Mouse (Mus musculus): ENCODE measurements around the gene Gas7.

Gas7 gene

GRCm38 (mm10) chr11:67489647-67490175 lies 34.5 kb downstream of the Gas7 start:
- no peak for DNase-seq (ENCODE audit: low read depth, low spot score)

GRCm38 (mm10) chr11:67496796-67497195 lies 41.6 kb downstream of the Gas7 start:
- DNase-seq (ENCODE audit: low read depth, low spot score), result no peak

- DNase-seq (ENCODE audit: low read depth, low spot score), result no peak
These were observed 44.9 kb downstream of the Gas7 start for GRCm38 (mm10) chr11:67500115-67500514.

- DNase-seq (ENCODE audit: low read depth, low spot score), result no peak
These were observed 46.4 kb downstream of the Gas7 start for GRCm38 (mm10) chr11:67501468-67502244.

GRCm38 (mm10) chr11:67509219-67509876 lies 54.1 kb downstream of the Gas7 start:
- no peak for DNase-seq (ENCODE audit: low read depth, low spot score)

GRCm38 (mm10) chr11:67510831-67511230 lies 55.6 kb downstream of the Gas7 start:
- DNase-seq (ENCODE audit: low read depth, low spot score), result no peak

- DNase-seq (ENCODE audit: low read depth, low spot score), result no peak
These were observed 57.8 kb downstream of the Gas7 start for GRCm38 (mm10) chr11:67513001-67513400.

GRCm38 (mm10) chr11:67514401-67514800 lies 59.2 kb downstream of the Gas7 start:
- DNase-seq (ENCODE audit: low read depth, low spot score), result no peak

GRCm38 (mm10) chr11:67515020-67515911 lies 60.0 kb downstream of the Gas7 start:
- DNase-seq (ENCODE audit: low read depth, low spot score), result no peak

GRCm38 (mm10) chr11:67515912-67516305 lies 60.7 kb downstream of the Gas7 start:
- no peak for DNase-seq (ENCODE audit: low read depth, low spot score)

GRCm38 (mm10) chr11:67517748-67518147 lies 62.5 kb downstream of the Gas7 start:
- DNase-seq (ENCODE audit: low read depth, low spot score), result no peak

GRCm38 (mm10) chr11:67518985-67519384 lies 63.7 kb downstream of the Gas7 start:
- no peak for DNase-seq (ENCODE audit: low read depth, low spot score)

GRCm38 (mm10) chr11:67522671-67523070 lies 67.4 kb downstream of the Gas7 start:
- no peak for DNase-seq (ENCODE audit: low read depth, low spot score)

GRCm38 (mm10) chr11:67523806-67524205 lies 68.6 kb downstream of the Gas7 start:
- no peak for DNase-seq (ENCODE audit: low read depth, low spot score)

GRCm38 (mm10) chr11:67524731-67525130 lies 69.5 kb downstream of the Gas7 start:
- DNase-seq (ENCODE audit: low read depth, low spot score), result no peak

- no peak for DNase-seq (ENCODE audit: low read depth, low spot score)
These were observed 70.6 kb downstream of the Gas7 start for GRCm38 (mm10) chr11:67525841-67526240.

GRCm38 (mm10) chr11:67526621-67527545 lies 71.6 kb downstream of the Gas7 start:
- no peak for DNase-seq (ENCODE audit: low read depth, low spot score)

GRCm38 (mm10) chr11:67531286-67531685 lies 76.0 kb downstream of the Gas7 start:
- DNase-seq (ENCODE audit: low read depth, low spot score), result no peak

- DNase-seq (ENCODE audit: low read depth, low spot score), result no peak
These were observed 76.8 kb downstream of the Gas7 start for GRCm38 (mm10) chr11:67531926-67532565.

GRCm38 (mm10) chr11:67532728-67533127 lies 77.5 kb downstream of the Gas7 start:
- DNase-seq (ENCODE audit: low read depth, low spot score), result no peak

Data from embryo, embryonic 11.5 days (tissue).